Mouse (Mus musculus): ENCODE measurements around the gene Ror1.

Gene Ror1

DNA sequence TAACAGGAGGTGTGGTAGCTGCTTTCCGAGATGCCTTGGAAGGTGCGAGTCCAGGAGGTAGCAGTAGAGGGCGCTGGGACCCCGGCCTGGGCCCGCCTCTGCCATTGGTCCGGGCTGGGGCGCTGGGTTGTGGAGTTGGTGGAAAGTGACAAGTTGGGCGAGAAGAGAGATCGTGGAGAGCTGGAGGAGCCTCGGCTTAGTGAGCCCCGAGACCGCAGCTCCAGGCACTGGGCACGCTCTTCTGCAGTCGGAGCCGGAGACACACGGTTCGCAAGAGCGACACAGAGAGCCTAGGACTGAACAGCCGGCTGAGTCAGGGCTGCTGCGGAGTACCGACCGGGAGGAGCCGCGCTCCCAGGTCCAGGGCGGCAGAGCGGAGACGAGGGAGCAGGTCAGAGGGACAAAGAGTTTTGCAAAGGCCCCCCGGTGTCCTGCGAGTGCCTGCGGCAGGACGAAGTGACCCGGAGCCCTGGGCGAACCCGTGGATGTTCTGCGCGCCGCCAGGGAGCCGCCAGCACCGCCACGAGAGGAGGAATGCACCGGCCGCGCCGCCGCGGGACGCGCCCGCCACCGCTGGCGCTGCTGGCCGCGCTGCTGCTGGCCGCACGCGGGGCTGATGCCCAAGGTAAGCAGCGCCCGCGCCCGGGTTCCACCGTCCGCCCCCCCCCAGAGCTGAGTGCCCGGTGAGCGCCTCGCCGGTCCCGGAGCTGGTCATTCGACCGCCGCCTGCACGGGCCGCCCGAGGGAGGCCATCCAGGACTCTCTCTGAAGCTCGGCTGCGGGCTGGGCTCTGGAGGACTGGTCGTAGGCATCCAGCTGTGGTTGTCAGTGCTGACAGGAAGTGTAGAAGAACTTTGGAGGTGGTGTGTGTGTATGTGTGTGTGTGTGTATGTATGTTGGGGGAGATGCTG, at the start of gene Ror1:
Gene Ror1, plus strand, starts transcription at position 107 of the 911 bp plus-strand sequence.
- DNase-seq (ENCODE audit: low read depth), result peak; percentile 11

DNA sequence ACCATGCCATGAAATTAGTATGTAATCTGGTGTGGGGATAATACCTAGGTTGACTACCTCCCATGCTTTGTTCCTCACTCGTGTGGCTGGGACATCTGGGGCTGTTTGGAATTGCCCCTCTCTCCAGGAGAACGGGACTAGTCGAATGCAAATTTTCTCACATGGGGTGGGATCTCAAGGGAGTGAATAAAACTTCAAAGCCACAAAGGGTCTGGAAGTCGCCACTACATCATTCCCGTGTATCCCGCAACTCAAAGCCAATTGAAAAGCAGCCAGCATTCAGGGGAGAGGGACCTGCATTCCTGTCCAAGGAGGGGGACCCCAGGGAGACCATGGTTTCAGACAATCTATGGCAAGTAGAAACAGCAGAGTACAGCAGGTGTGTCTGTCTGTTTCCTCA, 48.5 kb upstream of the Ror1 start:
- no peak for DNase-seq (ENCODE audit: low read depth)

DNA sequence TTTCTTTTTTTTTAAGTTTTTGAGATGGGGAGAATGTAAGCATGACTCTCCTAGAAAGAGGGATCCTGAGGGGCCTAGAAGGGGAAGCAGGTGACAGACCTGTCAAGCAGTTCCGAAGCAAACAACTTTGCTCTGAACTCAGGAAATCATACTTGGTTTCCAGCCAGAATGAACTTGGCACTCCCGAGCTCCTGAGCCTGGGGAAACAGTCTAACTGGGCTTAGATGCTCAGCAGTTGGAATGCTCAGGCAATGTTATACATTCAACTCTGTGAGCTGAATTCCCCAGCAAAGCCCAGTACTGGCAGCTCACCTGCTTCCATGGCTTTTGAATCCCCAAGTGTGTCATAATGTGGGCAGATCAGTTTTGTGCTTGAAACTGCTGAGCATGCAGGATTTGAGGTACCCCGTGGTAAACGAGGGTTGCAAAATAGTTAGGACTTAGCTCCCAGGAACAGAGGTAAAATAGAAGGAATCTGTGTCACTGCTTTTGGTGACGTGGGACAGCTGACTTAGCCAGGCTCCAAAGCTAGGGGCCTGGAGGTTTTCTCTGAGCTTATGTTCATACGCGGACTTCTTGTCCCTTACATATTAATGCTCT, 47.1 kb upstream of the Ror1 start:
- no peak for DNase-seq (ENCODE audit: low read depth)

DNA sequence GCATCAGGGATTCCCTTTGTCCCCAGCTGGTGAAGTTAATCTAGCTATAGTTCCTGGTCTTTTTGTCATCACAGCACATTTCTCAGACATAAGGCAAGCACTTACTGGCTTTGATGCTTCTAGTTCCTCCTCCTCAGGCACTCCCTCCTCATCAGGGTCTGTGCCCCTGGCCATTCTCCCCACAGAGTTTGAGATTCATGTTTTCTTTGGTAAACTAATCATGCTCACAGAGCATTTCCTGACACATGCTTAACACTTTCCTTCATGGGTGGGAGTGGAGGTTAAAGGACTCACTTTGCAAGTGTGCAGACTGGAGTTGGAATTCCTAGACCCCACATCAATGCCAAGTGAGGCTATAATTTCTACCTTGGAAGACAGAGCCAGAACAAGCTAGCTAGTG, 43.8 kb upstream of the Ror1 start:
- DNase-seq (ENCODE audit: low read depth), result no peak

DNA sequence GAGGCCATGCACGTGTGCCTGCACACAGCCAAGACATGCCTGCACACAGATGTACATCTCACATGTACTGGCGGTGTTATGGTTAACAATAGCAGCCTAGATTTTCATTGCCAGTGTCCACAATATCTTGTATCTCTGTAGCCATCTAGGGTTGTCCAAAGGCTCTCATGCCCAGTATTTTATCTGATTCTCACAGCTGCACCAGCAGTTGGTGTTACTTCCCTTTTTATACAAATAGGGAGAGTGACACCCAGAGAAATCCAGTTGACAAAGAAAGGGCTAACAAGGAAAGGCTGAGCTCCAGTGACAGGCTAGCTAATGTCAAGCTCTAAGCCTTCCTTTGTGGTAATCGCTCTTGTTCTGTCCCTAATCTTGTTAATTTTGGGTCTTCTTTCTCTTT, 43.3 kb upstream of the Ror1 start:
- no peak for DNase-seq (ENCODE audit: low read depth)

DNA sequence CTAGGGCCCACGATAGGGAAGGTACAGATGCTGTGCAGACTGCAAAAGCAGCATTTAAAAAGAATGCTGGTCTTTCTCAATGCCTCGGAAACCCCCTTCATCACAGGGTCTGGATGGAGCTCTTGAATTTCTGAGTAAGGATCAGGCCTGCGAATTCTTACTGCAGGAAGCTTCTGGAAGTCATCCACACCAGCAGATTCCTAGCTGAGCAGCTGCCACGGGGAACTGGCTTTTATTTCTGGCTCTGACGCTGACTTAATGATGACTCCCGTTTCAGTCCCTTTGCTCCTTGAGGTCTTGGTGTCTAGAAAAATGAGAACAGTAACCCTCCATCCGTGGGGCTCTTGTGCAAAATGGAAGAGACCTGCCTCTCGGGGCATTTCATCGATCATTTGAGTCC, 39.5 kb upstream of the Ror1 start:
- DNase-seq (ENCODE audit: low read depth), result no peak

DNA sequence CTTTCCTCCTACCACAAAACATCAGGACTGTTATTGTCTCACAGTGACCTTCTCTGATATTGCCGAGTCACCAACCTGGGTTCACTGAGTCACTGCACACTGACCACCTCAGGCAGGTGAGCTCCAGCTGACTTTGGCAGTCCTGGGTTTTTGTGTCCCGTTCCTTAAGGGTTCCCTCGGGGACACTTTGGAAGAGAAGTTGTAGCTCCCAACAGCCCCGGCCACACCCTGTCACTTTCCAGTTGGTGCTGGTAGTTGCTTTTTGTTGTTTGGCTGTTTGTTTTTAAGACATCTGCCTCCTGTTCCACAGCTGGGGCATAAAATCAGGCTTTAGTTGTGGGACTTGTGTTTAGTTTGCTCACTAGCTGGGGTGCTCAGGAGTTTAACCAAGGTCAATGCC, 39.1 kb upstream of the Ror1 start:
- no peak for DNase-seq (ENCODE audit: low read depth)

DNA sequence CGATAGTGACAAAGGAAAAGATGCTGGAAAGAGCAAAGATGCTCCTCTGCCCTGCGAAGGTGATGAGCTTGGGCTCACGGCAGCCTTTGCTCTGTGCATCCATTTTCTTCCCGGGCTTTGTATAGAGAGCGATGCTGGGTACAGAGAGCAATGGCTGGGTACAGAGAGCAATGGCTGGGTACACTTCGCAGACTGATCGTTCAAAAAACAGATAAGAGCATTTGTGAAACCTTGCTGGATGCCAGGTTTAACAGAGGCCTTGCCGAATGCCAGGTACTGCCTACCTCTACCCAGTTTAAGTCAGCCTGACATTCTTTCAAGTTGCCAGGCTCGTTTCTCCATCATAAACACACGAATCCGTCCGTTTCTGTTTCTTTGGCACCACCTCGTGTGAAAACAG, 38.2 kb upstream of the Ror1 start:
- no peak for DNase-seq (ENCODE audit: low read depth)

DNA sequence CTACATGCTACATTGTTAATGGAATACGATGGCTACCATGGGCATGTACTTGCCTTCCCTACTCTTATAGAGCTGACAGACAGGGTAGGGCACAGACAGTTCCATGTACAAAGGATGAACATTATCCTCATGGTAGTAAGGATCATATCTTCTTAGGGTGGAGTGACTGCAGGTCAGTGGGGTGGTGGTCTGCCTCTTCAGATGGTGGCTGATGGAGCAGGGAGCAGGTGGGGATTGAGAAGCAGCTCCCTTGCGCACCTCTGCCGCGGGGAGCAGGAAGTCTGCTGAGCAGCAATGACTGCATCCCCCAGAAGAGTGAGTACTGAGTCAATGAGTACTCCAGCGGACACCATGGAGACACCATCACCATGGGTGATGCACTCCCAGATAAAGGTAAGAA, 37.0 kb upstream of the Ror1 start:
- DNase-seq (ENCODE audit: low read depth), result no peak

DNA sequence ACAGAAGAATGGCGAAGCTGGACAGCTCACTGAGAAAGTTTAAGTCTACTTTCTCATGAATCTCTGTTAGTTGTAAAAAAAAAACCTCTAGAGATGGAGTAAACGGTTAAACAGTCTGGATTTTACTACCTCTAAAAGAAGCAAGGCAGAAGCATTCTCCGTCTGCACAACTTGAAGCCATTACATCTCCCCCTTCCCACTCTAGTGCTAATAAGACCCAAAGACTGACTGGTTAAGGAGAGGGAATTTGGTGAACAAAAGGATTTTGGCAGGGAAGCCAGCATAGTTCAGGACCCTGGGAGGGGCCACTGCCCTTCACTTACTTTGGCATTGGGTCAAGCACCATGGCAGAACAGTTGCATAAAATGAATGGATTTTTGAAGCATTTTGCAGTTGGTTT, 35.8 kb upstream of the Ror1 start:
- no peak for DNase-seq (ENCODE audit: low read depth)

DNA sequence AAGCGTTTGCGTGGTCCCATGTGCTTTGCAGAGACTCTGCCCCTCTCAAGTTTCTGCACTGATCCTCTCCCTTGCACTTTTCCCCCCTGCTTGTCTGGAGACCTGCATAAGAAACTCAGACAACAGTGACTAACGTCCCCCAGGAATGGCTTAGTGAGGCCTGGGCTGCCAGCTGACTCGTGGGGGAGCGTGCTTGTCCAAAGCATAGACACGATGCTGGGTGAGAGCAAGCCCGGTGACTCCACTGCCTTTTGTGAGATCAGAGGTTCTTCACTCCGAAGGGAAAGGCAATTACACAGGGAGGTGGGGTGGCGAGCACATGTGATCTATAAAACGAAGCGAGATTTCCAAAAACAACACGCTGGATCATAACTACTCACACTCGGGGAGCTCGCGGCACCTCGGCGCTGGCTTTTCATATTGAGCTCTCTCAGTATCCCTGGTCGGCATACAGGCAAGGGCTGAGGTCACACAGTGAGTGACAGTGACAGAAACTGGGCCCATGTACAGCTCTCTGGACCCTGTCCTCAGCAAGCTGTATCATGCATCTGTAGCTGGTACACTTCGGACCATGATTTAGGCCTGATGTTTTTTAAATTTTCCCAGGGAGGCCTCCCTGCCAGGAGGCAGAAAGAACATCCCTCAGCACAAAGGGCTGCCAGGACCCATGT, 34.1 kb upstream of the Ror1 start:
- no peak for DNase-seq (ENCODE audit: low read depth)

DNA sequence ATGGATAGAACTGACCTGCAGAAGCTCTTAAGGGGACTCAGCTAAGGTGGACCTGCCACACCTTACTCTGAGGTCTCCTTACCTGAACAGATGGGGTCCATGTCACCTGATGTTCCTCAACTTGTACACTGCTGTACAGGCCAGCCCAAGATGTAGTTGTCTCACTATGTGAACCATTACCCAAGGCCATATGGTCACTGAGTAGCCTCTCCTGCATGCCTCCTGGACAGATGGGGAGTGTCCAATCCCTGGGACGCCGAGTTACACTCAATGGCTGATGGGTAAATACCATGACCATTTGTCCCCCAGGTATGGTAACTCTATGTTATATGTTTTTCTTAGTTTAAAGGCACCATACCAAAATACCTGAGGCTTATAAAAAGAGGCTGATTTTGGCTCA, 29.9 kb upstream of the Ror1 start:
- DNase-seq (ENCODE audit: low read depth), result no peak

DNA sequence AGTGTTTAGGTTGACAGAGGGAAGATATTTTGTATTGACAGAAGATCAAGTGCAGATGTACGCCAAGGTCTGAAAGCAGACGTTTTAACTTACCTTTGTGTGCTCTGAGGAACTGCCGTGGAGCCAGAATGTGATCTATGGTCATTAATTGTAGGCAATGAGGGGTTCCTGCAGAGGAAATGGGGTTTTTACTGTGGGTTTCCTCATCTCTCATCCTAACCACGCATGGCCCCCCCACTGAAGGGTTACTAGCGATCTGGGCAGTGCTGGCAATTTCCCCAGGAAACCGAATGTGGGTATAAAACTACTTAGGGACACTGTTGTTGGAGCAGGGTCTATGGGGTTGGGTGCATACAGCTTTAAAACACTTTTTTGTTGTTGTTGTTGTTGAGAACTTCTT, 25.5 kb upstream of the Ror1 start:
- no peak for DNase-seq (ENCODE audit: low read depth)

DNA sequence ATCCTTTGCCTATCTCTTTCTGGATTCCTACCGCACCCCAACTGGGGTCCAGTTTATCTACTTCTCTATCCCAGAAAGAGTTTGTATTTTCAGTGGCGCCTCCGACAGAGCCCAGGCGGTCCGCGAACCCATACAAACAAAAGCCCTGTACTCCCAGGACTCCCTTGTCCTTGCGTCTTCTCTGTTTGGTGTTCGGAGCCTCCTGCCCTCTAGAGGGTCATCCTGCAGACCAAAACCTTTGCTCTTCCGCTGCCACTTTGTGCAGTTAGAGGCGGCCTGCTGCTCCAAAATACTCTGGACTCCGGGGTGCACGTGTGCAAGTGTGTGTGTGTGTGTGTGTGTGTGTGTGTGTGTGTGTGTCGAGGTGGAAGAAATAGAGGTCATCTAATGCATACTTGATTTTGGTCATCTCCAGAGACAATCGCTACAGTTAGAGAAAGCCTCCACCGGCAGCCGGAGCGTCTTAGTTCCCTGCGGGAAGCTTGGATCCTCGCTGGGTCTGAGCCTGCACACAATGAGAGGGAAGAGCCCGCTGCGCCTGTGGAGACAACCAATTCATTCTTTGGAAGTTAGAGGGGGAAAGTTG, 1.1 kb downstream of the Ror1 start:
- DNase-seq (ENCODE audit: low read depth), result no peak

DNA sequence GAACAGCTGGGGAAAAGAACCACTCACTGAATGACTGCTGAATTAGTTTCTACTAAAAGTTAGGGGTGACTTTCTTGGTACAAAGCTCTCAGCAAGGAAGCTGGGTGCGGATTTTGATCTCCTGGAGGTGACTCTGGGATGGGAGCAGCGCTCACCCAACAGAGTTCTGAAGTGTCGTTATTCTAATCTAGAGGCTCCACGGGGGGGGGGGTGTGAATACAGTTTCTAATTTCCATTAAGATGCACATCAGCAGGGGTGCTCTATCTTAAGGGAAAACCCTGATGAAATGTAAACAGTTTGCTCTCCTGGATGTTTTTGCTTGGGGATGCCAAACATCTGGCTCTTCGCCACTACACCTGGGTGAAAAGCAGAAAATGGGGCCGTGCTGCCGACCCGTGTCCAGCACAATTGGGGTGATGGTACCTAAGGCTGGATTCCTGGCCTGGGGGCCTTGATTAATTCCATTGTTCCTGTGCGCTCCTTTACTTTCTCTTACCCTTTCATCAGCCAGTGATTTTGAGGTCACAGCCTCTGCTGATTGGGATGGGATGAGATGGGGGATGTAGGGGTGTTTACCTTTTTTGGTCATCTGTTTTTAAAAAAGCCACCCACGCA, 1.9 kb downstream of the Ror1 start:
- DNase-seq (ENCODE audit: low read depth), result no peak

DNA sequence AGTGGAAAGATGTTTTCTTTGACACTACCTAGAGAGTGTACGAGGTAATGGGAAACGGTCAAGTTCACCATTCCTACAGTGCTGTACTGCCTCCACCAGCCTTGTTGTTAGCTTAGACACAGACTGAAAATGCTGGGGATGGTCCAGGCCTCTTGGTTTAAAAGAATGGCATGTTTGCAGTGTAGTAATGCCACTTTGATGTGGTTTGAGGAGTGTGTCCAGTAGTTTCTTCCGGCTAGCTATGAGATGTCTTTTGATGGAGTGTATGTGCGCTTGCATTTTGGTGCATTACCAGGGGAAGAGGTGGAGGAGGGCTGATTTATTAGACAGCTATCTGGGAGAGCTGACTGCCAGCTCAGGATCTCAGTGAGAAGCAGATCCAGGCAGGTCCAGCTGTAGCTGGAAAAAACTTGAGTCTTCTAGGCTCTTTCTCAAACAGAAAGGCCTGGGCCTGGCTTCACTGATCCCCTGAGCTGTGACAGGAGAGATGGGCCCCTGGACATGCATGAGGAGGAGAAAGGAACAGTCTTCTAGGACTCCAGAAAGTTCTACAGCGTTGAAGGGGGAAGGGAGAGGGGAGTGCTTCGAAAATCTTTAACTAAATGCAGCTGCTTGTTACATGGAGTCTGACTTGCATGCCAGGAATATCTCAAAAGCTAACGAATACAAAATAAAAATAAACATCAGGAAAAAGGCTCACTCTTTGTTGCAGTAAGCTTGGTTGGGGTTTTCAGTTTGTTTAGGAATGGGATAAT, 5.7 kb downstream of the Ror1 start:
- no peak for DNase-seq (ENCODE audit: low read depth)

DNA sequence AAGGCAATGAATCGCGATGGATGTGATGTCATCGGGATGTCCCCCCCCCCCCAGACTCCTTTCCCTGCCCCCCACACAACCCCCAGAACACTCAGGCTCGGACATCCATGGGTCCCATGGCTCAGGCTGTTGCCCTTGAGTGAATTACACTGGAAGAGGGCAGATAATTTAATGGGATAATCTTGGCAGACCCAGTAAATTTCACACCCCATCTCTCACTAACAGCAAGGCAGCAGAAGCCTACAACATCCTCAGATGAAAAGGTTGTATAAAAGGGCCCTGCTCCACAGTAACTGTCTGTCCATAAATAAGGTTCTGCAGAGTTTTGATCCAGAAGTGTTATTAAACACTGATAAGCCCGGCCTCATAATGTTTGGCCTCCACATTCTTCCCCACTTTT, 6.3 kb downstream of the Ror1 start:
- DNase-seq (ENCODE audit: low read depth), result no peak

DNA sequence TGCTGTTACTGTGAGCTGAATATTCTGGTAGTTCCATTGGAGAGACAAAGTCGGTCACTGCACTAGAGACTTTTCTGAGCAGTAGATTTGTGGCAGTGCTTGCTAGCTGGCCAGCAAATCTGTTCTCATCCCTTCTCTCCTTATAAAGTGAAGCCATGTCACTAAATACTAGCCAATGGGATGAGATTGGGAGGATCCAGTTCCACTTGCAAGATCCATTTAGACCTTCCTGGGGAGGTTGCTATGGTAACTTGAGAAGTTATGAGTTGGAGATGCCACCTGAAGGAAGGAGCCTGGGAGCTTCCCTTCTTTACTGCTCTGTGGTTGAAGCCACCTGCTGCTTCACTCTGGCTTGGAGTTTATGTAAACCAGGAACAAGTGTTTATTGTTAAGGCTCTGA, 8.7 kb downstream of the Ror1 start:
- DNase-seq (ENCODE audit: low read depth), result no peak

DNA sequence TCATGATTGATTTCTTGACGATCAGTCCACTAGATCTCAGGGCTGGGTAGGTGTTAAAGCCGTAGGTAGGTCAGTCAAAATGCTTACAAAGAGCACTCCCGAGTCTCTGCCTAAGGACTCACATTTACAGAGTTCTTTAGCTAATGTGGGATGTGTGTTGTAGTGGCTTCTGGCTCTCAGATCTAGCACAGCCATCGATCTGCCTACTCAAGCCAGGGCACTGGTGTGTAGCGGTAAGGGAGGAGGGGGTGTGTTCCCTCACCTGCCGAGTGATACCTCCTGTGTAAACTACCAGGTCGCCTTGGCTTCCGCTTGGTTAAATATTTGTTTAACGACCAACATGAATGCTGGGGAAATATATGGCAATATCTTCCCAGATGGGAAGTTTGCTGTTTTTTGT, 12.0 kb downstream of the Ror1 start:
- no peak for DNase-seq (ENCODE audit: low read depth)

DNA sequence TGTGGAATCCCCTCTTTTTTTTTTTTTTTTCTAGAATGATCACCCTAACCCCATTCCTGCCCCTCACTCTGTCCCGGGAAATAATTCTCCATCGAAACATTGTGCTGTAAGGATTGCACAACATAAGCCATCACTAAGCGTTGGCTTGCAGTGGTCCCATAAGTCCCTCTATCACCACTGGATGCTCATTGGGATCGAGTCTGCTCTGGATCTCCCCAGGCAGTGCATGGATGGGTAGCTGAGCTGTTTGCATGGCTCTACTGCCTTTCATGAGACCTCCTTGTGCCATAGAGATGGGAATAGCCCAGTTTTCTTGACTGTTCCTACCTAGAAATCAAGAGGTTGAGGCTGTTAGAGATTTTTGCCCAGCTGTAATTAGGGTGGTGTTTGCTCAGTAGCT, 13.0 kb downstream of the Ror1 start:
- no peak for DNase-seq (ENCODE audit: low read depth)

DNA sequence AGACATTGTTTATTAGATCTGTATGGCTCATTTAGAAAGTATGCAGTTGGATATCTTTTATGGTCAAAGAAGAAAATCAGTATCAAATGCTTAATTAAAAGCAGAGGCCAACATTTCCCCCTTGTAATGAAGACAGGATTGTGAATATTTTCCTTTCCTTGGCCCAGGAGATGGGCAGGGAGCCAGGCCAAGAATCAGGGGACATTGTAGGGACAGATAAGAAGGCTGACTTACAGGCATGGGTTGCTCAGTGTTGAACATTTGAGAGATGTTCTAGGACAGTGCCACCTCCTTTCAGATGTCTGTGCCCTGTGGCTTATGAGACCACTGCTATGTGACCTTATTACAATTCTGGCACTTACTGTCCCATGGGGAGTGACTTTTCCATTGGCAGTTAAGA, 18.6 kb downstream of the Ror1 start:
- no peak for DNase-seq (ENCODE audit: low read depth)

DNA sequence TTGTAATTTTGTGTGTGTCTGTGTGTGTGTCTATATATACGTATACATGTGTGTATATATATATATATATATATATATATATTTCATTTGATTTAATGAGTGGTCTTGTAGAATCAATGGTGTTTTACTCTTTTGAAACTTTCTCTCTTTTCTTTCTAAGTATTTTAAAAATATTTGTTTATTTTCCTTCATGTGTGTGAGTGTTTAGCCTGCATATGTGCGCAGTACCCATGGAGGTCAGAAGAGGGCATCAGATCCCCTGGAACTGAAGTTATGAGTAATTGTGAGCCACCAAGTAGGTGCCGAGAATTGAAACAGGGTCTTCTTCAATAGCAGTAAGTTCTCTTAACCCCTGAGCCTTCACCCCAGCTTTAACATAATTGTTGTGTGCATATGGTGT, 20.8 kb downstream of the Ror1 start:
- DNase-seq (ENCODE audit: low read depth), result no peak
